Mouse (Mus musculus) E14TG2a.4 (cell line): ENCODE measurements around the gene Gm5169.
"Not testable (repeated sequence)": the region's sequence is repeated elsewhere in the genome, so short reads cannot be mapped to it uniquely, and the experiment has no call there.

ENCODE experiments used
- CTCF ChIP-seq: conservative IDR thresholded peaks from 2 replicates; pipeline ENCODE4 v1.5.1; 2014; ENCODE audit warnings: low read length
- POU5F1 ChIP-seq: IDR thresholded peaks from 2 replicates; pipeline ENCODE4 v1.6.1; 2014; ENCODE audit warnings: low read length, borderline replicate concordance

- not testable (repeated sequence) for TF ChIP-seq CTCF, POU5F1
These were observed 46.2 kb upstream of the Gm5169 start for GRCm38 (mm10) chrX:25347424-25347823.
